Mouse (Mus musculus): ENCODE measurements around the gene Pdzd11.

DNA sequence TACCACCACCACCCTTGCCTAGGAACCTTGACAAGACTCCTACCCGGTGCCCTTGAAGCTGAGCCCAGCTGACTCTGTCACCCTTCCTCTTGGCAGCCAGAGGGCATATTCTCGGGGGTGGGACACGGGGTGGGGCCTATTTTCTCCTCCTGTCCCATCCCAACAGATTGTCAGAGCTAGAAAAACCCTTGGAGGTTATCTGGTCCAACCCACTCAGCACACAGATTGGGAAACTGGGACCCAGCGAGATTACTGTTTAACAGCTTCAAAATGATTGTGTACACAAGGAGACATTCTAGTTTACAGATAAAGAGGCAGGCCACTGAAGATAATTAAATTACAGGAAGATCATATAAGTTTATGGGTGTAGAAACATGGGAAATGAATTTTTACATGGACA is 31.6 kb downstream of the Pdzd11 start, which contains the start of gene P2ry4:
- TF ChIP-seq MAX (IDR thresholded peaks at IDR 0.05; ENCODE audit: low read length) (no peak), CTCF (IDR thresholded peaks at IDR 0.05 in 2 of 3, conservative IDR thresholded peaks at IDR 0.05 in 1 of 3; ENCODE audit: control insufficient read depth in 1 of 3, insufficient read depth in 1 of 3, low read depth in 2 of 3, low read length in 3 of 3, poor library complexity in 1 of 3, severe bottlenecking in 1 of 3) (no peak), GABPA (IDR thresholded peaks at IDR 0.05; ENCODE audit: low read depth, low read length) (no peak), ZNF384 (IDR thresholded peaks at IDR 0.05; ENCODE audit: low read depth, low read length) (no peak), HCFC1 (IDR thresholded peaks at IDR 0.05; ENCODE audit: low read depth, low read length) (no peak), POLR2A (IDR thresholded peaks at IDR 0.05; ENCODE audit: control insufficient read depth in 1 of 2, insufficient read depth in 1 of 2, low read depth in 1 of 2, low read length in 2 of 2, poor library complexity in 1 of 2) (no peak)
